Mouse (Mus musculus) erythroblast, adult 5-6 weeks (primary cell): ENCODE measurements around the gene Stim1. TPM values are rescaled to one million over a fixed set of nuclear protein-coding genes. Genes with fewer than 3 reads are reported as not detected.

ENCODE experiments used
- ATAC-seq: replicated peaks from 2 replicates; pipeline ENCODE4 v1.8.0; 2016; ENCODE audit warnings: moderate number of reproducible peaks, mild to moderate bottlenecking, moderate TSS enrichment, inconsistent platforms; ENCODE audit not compliant: poor library complexity, low FRiP score, severe bottlenecking
- total RNA-seq, 2 experiments: library from RNA; stranded (forward) in 1 of 2; stranded (reverse) in 1 of 2; fragments of 150-400 nt in 1 of 2; fragments of 200-764, 138-1000 nt in 1 of 2; gene quantifications; 2 replicates each; pipeline versions ENCODE4 v1.2.3 to v1.2.4; 2015 to 2017; ENCODE audit warnings: low replicate concordance in 2 of 2

Gene Stim1
- total RNA-seq, 2 experiments from 2014 or later, result 18.1 to 29.2 TPM

GRCm38 (mm10) chr7:102289466-102289865 is 21.9 kb downstream of the Stim1 start:
- no peak for ATAC-seq

DNA sequence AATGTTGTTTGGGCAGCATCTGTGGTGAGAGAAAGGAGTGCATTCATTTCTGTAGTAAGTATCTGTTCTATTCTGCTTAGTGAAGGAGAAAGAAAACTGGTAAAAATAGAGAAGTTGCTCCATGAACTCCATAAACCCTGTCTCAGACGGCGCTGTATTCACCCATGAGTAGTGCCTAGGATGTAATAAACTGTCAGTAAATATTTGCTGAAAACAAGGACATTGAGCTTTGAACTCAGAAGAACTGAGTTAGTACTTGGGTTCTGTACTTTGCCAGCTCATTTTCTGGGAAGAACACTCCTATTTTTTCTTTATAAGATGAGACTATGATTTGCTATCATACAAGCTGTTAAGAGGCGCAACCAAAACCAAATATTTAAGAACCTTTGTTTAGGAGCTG is 24.6 kb downstream of the Stim1 start:
- no peak for ATAC-seq

DNA sequence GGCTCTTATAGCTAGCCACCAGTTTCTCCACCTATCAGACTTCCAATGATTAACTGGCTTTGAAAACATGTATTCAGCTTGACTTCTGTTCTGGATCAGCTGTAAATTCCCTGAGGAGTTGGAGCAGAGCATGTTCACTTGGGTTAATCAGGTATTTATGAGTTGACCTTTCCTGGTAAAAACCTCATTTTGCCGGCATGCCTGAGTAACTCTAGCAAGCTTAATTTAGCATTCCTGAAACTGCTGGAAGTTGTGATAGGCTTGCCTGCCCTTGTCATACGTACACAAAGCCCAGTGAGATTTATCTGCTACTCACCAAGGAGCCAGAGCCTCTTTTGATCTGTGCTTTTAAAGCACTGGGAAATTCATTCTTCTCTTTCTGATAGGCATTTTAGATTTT is 25.6 kb downstream of the Stim1 start:
- ATAC-seq, result no peak

DNA sequence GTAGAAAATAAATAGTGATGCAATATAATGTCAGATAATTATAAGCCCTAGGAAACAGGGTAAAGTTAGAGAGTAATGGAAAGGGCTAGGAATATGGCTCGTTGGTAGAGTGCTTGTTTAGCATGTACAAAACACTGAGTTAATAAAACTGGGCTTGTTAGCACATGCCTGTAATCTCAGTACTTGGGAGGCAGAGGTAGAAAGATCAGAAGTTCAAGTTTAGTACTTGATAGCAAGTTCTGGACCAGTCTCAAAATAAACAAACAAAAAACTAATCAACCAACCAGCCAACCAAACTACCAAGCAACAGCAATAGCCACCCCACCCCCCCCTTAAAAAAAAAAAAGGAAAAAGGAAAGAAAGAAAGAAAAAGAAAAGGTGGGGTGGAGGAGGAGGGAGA is 33.2 kb downstream of the Stim1 start:
- ATAC-seq, result no peak

DNA sequence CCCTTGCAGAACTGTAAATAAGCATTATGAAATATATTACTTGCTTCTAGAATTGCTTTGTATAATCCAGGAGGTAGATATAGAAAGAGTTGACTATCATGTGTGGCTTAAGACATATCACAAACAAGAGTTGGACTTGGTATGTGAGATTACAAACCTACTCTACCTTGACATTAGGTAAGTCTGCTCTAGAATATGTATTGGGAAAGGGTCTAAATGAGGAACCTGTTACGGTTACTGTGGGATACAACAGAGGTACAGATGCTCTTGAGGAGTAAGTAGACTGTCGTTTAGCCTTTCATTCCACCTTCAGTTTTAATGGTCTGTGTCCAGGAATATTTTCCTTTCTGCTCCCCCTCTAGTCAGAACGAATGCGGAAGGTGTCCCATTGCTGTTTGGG is 34.9 kb downstream of the Stim1 start:
- no peak for ATAC-seq

- no peak for ATAC-seq
Observed at GRCm38 (mm10) chr7:102305596-102305995, 38.0 kb downstream of the Stim1 start.

DNA sequence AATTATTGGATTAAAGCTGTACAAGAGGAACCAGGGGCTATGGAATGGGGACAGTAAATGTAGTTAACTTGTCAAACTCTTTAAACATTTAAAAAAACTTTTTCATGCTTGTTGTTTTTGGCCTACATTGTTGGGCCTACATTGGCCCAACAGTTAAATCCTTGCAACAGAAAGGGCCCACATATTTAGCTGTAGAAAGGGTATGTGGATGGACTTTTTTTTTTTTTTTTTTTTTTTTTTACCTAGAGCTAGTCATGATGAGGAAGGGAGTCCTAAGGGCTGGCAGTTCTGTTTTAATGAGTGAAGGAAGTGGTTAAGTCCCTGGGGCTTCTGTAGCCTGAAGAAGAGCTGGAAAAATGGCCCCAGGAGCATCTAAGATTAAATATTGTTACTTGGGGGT is 42.7 kb downstream of the Stim1 start:
- ATAC-seq, result no peak

GRCm38 (mm10) chr7:102310821-102311220 is 43.2 kb downstream of the Stim1 start:
- ATAC-seq, result no peak

DNA sequence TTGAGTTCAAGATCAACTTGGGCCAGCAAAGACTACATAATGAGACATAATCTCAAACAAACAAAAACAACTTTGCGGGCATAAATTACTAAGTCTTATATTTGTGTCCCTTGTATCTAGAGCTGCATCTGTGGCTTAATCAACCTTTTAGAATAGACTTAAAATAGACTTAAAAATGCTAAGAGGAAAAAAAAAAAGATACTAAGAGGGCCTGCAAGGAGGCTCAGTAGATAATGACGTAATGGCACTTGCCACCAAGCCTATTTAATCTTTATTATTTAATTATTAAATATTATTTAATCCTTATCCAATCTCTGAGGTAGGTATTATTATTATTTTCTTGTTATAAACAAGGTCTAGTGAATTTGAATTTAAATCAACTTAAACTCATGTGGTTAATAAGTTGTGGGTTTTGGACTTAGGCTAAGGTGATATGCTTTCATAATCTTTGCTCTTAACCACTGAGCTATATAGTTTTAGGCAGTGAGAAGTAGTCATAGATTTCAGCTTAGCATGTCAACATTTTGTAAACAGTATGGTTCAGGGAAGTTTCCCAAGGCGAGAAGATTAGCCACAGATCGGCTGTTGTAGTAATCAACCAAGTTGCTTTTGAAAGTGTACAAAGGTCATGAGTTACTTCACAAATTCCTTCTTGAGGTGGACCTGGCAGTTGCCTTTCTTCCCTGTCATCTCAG is 45.4 kb downstream of the Stim1 start:
- ATAC-seq, result no peak

DNA sequence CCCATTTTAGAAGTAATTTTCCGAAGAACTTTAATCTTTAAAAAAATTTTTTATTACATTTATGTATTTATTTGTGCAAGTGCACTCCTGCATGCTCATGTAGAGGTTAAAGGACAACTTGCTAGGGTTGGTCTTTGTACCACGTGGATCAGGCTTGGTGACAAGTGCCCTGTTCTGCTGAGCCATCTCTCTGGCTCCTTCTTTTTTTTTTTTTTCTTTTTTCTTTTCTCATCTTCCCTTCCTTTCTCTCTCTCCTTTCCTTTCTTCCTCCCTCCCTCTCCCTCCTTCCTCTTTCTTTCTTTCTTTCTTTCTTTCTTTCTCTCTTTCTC is 45.9 kb downstream of the Stim1 start:
- no peak for ATAC-seq

- ATAC-seq, result no peak
Observed at GRCm38 (mm10) chr7:102314107-102314506, 46.5 kb downstream of the Stim1 start.

- ATAC-seq, result no peak
Observed at GRCm38 (mm10) chr7:102314908-102315307, 47.3 kb downstream of the Stim1 start.

DNA sequence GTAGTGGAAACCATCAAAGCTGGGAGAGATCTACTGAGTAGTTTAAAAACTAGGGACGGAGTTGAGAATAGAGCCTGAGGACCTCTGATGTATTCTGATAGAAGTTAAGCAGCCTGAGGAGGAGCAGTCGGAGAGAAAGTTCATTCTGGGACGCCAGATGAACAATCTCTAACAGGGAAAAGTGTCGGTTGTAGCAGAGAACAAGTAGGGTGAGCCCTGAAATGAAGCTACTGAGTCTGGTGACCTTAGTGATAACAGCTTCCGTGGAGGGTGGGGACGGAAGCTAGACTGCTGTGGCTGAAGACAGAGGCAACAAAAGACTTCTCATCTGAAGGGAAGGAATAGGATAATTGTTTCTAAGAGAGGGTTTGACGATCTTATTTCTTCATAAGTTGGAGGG is 47.8 kb downstream of the Stim1 start:
- ATAC-seq, result peak; percentile 62; the same call in 1 of the 2 replicates

- no peak for ATAC-seq
Observed at GRCm38 (mm10) chr7:102317583-102318168, 50.1 kb downstream of the Stim1 start.

GRCm38 (mm10) chr7:102322137-102322536 is 54.5 kb downstream of the Stim1 start:
- no peak for ATAC-seq

GRCm38 (mm10) chr7:102326323-102326722 is 58.7 kb downstream of the Stim1 start:
- no peak for ATAC-seq

DNA sequence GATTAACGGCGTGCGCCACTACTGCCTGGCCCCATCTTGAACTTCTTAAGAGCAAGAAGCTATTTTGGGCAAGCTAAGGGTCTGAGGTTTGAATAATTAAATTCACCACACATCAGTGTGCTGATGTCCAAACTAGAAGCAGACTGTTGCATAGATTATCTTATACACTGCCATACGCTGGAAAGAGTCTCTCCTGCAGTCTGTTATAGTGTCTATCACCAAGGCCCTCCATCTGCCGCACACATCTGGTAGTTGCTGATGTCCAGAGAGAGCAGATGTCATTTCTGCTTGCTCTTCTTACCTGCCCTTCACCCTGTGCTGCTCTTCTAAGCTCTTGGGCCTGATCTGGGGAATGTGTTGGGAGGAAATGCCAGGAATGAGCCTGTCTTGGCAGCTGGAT is 62.7 kb downstream of the Stim1 start:
- ATAC-seq, result no peak

DNA sequence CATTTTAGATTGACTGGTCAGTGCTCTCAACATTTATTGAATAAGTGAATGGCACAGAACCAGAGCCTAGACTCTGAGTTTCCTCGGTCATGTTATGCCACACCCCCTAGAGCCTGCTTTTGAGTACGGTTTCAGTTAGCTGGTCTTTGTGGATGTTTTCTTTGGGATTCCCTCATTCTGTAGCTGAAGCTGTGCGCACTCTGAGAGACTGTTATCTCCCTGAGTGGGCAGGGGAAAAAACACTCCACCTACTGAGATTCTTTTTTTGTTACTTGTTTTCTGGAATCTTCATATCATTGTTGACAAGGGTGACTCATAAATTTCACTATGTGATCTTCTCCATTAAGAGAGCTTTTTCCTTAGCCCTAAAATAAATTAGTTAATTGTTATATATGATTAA is 63.9 kb downstream of the Stim1 start:
- no peak for ATAC-seq

DNA sequence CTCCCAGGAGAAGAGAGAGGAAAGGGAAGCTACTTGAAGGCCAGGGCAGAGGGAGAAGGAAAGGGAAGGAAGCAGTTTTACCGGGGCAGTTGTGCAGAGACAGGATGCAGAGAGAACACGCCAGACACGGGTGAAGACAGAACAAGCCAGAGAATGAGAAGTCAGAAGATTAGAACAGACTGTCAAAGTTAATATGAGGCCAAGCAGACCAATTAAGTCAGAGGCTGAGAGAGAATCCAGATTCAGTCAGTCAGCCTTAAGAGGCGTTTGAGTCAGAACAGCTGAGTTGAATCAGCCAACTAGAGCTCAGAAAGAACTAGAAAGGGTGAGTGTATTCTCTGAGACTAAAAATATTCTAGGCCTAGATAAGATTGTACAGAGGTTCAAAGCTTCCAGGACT is 66.1 kb downstream of the Stim1 start:
- no peak for ATAC-seq

DNA sequence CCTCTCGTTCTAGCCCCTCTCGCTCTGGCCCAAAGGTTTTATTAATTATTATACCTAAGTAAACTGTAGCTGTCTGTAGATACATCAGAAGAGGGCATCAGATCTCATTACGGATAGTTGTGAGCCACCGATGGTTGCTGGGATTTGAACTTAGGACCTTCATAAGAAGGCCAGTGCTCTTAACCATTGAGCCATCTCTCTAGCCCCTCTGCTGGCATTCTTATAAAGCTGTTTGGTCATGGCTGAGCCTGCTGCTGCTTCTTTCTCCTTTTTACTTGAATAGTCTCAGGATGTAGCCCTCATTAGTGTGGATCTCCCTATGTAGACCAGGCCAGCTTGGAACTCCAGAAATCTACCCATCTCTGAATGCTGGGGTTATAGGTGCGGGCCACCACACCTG is 69.7 kb downstream of the Stim1 start:
- ATAC-seq, result no peak

DNA sequence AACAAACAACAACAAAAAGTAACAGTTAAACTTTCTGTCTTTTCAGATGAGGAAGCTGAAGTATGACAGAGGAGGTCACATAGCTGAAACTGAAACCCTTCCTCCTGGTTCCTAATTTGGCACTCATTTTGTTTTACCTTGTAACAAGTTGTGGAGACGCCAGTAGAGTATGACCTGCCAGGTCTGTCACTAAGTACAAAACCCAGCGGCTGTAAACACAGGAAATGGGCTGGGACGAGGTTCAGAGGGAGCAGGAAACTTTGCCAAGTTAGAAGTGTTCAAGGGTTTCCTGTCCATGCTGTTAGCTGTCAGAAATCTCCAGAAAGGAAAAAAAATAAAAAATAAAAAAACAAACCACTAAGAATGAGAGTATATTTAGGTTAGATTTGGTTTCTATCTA is 70.3 kb downstream of the Stim1 start:
- no peak for ATAC-seq

GRCm38 (mm10) chr7:102338956-102339355 is 71.3 kb downstream of the Stim1 start:
- ATAC-seq, result no peak
